8 mouse cellular contexts compared by ENCODE assay signal in the genomic region with DNA sequence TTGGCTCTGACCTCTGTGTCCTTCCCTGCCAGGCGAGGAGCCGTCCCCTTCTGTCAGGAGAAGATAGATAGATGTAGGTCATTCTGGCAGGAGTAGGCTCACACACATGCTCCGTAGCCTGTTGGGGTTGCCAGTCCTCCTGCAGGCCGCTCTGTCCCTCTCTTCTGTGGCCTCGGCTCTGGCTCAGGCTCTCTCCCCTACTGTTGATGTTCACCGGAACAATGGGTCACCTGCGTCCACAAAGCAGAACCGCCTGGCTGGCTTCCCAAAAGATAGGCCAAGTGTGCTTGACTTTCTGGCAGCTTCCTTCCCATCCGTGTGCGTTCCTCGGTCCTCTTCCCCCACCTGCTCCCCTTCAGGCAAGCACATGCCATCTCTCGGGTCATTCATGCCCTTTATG. TPM values are rescaled to one million over a fixed set of nuclear protein-coding genes. Genes with fewer than 3 reads are reported as not detected.
DNase-seq lines count a peak whose midpoint lies in the region; ATAC-seq and TF ChIP-seq lines count a peak whose summit lies in the region.

No protein-coding gene starts in this region.

- no peaks in the 10 kb centered on the region for H3K9me3 ChIP-seq in kidney, embryonic 16.5 days (ENCODE audit: low read length)
- H3K9me3 ChIP-seq in heart, embryonic 13.5 days = no peaks in the 10 kb centered on the region
- H3K9me3 ChIP-seq in lung, embryonic 15.5 days = no peaks in the 10 kb centered on the region
- no peaks in the 10 kb centered on the region for H3K9me3 ChIP-seq in intestine, embryonic 15.5 days
- H3K9me3 ChIP-seq in midbrain, embryonic 11.5 days (ENCODE audit: control insufficient read depth, low read length) = no peaks in the 10 kb centered on the region
- H3K9me3 ChIP-seq in midbrain, embryonic 14.5 days (ENCODE audit: control insufficient read depth, low read length) = no peaks in the 10 kb centered on the region

- no peak for TF ChIP-seq POLR2A in brain, embryonic 14.5 days (IDR thresholded peaks at IDR 0.05; ENCODE audit: borderline replicate concordance, extremely low read depth, insufficient read depth, insufficient read length, poor library complexity, severe bottlenecking)

- H3K36me3 ChIP-seq in kidney, embryonic 16.5 days (ENCODE audit: insufficient read depth, low read length) = peaks cover 21% of the 10 kb centered on the region; the same call in 1 of the 2 replicates
- peaks cover 78% of the 10 kb centered on the region for H3K36me3 ChIP-seq in heart, embryonic 13.5 days
- peaks cover 39% of the 10 kb centered on the region for H3K36me3 ChIP-seq in lung, embryonic 15.5 days
- H3K36me3 ChIP-seq in intestine, embryonic 15.5 days = 0 out of 2 replicates have a peak, but pooled peaks cover 3% of the 10 kb centered on the region
- H3K36me3 ChIP-seq in midbrain, embryonic 11.5 days (ENCODE audit: control insufficient read depth, insufficient read depth, low read length) = no peaks in the 10 kb centered on the region
- H3K36me3 ChIP-seq in midbrain, embryonic 14.5 days (ENCODE audit: control insufficient read depth, insufficient read depth, low read length) = 0 out of 2 replicates have a peak, but pooled peaks cover 3% of the 10 kb centered on the region

- no peak for ATAC-seq in kidney, embryonic 16.5 days (ENCODE audit: low FRiP score, low TSS enrichment)
- no peak for ATAC-seq in heart, embryonic 13.5 days (ENCODE audit: extremely low read depth, insufficient number of reproducible peaks, low FRiP score, low TSS enrichment)
- ATAC-seq in lung, embryonic 15.5 days (ENCODE audit: borderline replicate concordance, extremely low read depth, low FRiP score, low TSS enrichment) = no peak
- no peak for ATAC-seq in intestine, embryonic 15.5 days
- no peak for ATAC-seq in midbrain, embryonic 11.5 days (ENCODE audit: low FRiP score)
- ATAC-seq in midbrain, embryonic 14.5 days (ENCODE audit: low FRiP score, low TSS enrichment) = no peak

- 0 out of 2 replicates have a peak, but pooled peaks cover 4% of the 10 kb centered on the region for H3K4me1 ChIP-seq in kidney, embryonic 16.5 days (ENCODE audit: insufficient read depth, low read length)
- H3K4me1 ChIP-seq in heart, embryonic 13.5 days = peaks cover 29% of the 10 kb centered on the region
- H3K4me1 ChIP-seq in lung, embryonic 15.5 days = peaks cover 21% of the 10 kb centered on the region
- no peaks in the 10 kb centered on the region for H3K4me1 ChIP-seq in intestine, embryonic 15.5 days (replicated peaks)
- H3K4me1 ChIP-seq in midbrain, embryonic 11.5 days (ENCODE audit: control insufficient read depth, insufficient read depth, low read length) = no peaks in the 10 kb centered on the region
- H3K4me1 ChIP-seq in midbrain, embryonic 14.5 days (ENCODE audit: control insufficient read depth, insufficient read depth, low read length) = no peaks in the 10 kb centered on the region

- no peak for TF ChIP-seq CTCF in brain, embryonic 14.5 days (IDR thresholded peaks at IDR 0.05; ENCODE audit: borderline replicate concordance, extremely low read depth, insufficient read depth, insufficient read length)

- H3K27me3 ChIP-seq in kidney, embryonic 16.5 days (ENCODE audit: insufficient read depth, low read length) = no peaks in the 10 kb centered on the region
- no peaks in the 10 kb centered on the region for H3K27me3 ChIP-seq in heart, embryonic 13.5 days (replicated peaks)
- no peaks in the 10 kb centered on the region for H3K27me3 ChIP-seq in lung, embryonic 15.5 days
- no peaks in the 10 kb centered on the region for H3K27me3 ChIP-seq in intestine, embryonic 15.5 days (replicated peaks)
- no peaks in the 10 kb centered on the region for H3K27me3 ChIP-seq in midbrain, embryonic 11.5 days (ENCODE audit: control insufficient read depth, insufficient read depth, low read length)
- H3K27me3 ChIP-seq in midbrain, embryonic 14.5 days (ENCODE audit: control insufficient read depth, insufficient read depth, low read length) = no peaks in the 10 kb centered on the region

- no peak overlapping the region for H3K9ac ChIP-seq in kidney, embryonic 16.5 days (replicated peaks; ENCODE audit: low read length)
- H3K9ac ChIP-seq in heart, embryonic 13.5 days = no peak overlapping the region
- no peak overlapping the region for H3K9ac ChIP-seq in lung, embryonic 15.5 days
- no peak overlapping the region for H3K9ac ChIP-seq in intestine, embryonic 15.5 days
- no peak overlapping the region for H3K9ac ChIP-seq in midbrain, embryonic 11.5 days (ENCODE audit: low read length)
- H3K9ac ChIP-seq in midbrain, embryonic 14.5 days (replicated peaks; ENCODE audit: low read length) = no peak overlapping the region

- H3K4me2 ChIP-seq in kidney, embryonic 16.5 days (replicated peaks; ENCODE audit: low read depth, low read length) = no peak overlapping the region
- no peak overlapping the region for H3K4me2 ChIP-seq in heart, embryonic 13.5 days
- no peak overlapping the region for H3K4me2 ChIP-seq in lung, embryonic 15.5 days
- H3K4me2 ChIP-seq in intestine, embryonic 15.5 days (replicated peaks) = no peak overlapping the region
- H3K4me2 ChIP-seq in midbrain, embryonic 11.5 days = no peak overlapping the region
- H3K4me2 ChIP-seq in midbrain, embryonic 14.5 days (ENCODE audit: low read length) = no peak overlapping the region

- WGBS in kidney, embryonic 16.5 days = 52% methylated on average over 12 of the region's 12 CpGs
- WGBS in heart, embryonic 13.5 days = 35% methylated on average over 12 of the region's 12 CpGs
- WGBS in lung, embryonic 15.5 days = 51% methylated on average over 12 of the region's 12 CpGs
- 77% methylated on average over 12 of the region's 12 CpGs for WGBS in intestine, embryonic 15.5 days
- WGBS in midbrain, embryonic 11.5 days = 88% methylated on average over 12 of the region's 12 CpGs
- 85% methylated on average over 12 of the region's 12 CpGs for WGBS in midbrain, embryonic 14.5 days

- no peak overlapping the region for H3K27ac ChIP-seq in kidney, embryonic 16.5 days (ENCODE audit: low read length)
- peak overlapping the region; percentile 40 for H3K27ac ChIP-seq in heart, embryonic 13.5 days (replicated peaks)
- H3K27ac ChIP-seq in lung, embryonic 15.5 days = peak overlapping the region; percentile 6; the same call in 1 of the 2 replicates
- no peak overlapping the region for H3K27ac ChIP-seq in intestine, embryonic 15.5 days
- H3K27ac ChIP-seq in midbrain, embryonic 11.5 days (ENCODE audit: low read depth, low read length) = no peak overlapping the region
- H3K27ac ChIP-seq in midbrain, embryonic 14.5 days (replicated peaks; ENCODE audit: low read depth, low read length) = no peak overlapping the region

- H3K4me3 ChIP-seq in kidney, embryonic 16.5 days (ENCODE audit: low read length) = no peak overlapping the region
- H3K4me3 ChIP-seq in heart, embryonic 13.5 days = no peak overlapping the region
- no peak overlapping the region for H3K4me3 ChIP-seq in lung, embryonic 15.5 days
- no peak overlapping the region for H3K4me3 ChIP-seq in intestine, embryonic 15.5 days (replicated peaks)
- no peak overlapping the region for H3K4me3 ChIP-seq in midbrain, embryonic 11.5 days (ENCODE audit: low read depth, low read length)
- no peak overlapping the region for H3K4me3 ChIP-seq in midbrain, embryonic 14.5 days (replicated peaks; ENCODE audit: low read depth, low read length)

- DNase-seq in kidney, adult 11 months = peak; percentile 8
- peak; percentile 41 for DNase-seq in brain, embryonic 14.5 days (ENCODE audit: low read depth)
- no peak for DNase-seq in midbrain, embryonic 11.5 days (ENCODE audit: low spot score, missing footprints)
- DNase-seq in midbrain, embryonic 14.5 days = no peak

RNA-seq across cellular contexts. Expression of a gene that starts 56.0 kb away (rescaled TPM):
- 21.8 and 22.7 TPM in 2 replicates for polyA plus RNA-seq in kidney, embryonic 16.5 days (2015; fragmentation: Nextera tagmentation; extraction: Ambion mirVana)
- polyA plus RNA-seq in brain, embryonic 14.5 days (2012; rRNA removed) = 10.6 and 13.2 TPM in 2 replicates
- 21.7 and 21.8 TPM in 2 replicates for polyA plus RNA-seq in heart, embryonic 13.5 days (2015; fragmentation: Nextera tagmentation; extraction: Ambion mirVana)
- polyA plus RNA-seq in lung, embryonic 15.5 days (2015; fragmentation: Nextera tagmentation; extraction: Ambion mirVana) = 33.5 and 34.9 TPM in 2 replicates
- polyA plus RNA-seq in intestine, embryonic 15.5 days (2015; fragmentation: Nextera tagmentation; extraction: Ambion mirVana) = 14.1 and 14.4 TPM in 2 replicates
- 15.9 and 20.1 TPM in 2 replicates for polyA plus RNA-seq in midbrain, embryonic 11.5 days (2014; fragmentation: Nextera tagmentation; extraction: Ambion mirVana)
- 5.9 and 11.0 TPM in 2 replicates for polyA plus RNA-seq in midbrain, embryonic 14.5 days (2014; fragmentation: Nextera tagmentation; extraction: Ambion mirVana)

RNA-seq across cellular contexts. Expression of a gene that starts 56.3 kb away (rescaled TPM):
- polyA plus RNA-seq in kidney, embryonic 16.5 days (2015; fragmentation: Nextera tagmentation; extraction: Ambion mirVana) = 231 and 240 TPM in 2 replicates
- 112 and 132 TPM in 2 replicates for polyA plus RNA-seq in brain, embryonic 14.5 days (2012; rRNA removed)
- polyA plus RNA-seq in heart, embryonic 13.5 days (2015; fragmentation: Nextera tagmentation; extraction: Ambion mirVana) = 181 and 194 TPM in 2 replicates
- 232 and 240 TPM in 2 replicates for polyA plus RNA-seq in lung, embryonic 15.5 days (2015; fragmentation: Nextera tagmentation; extraction: Ambion mirVana)
- polyA plus RNA-seq in intestine, embryonic 15.5 days (2015; fragmentation: Nextera tagmentation; extraction: Ambion mirVana) = 192 and 223 TPM in 2 replicates
- 275 and 291 TPM in 2 replicates for polyA plus RNA-seq in midbrain, embryonic 11.5 days (2014; fragmentation: Nextera tagmentation; extraction: Ambion mirVana)
- 217 and 257 TPM in 2 replicates for polyA plus RNA-seq in midbrain, embryonic 14.5 days (2014; fragmentation: Nextera tagmentation; extraction: Ambion mirVana)

Comparison
In these comparisons a context has a peak if more than half of its experiments do, and no peak if none do; other contexts are left out.
1. DNase-seq: peak in kidney, adult 11 months (single experiment) and brain, embryonic 14.5 days (single experiment); none in midbrain, embryonic 11.5 days (single experiment) and midbrain, embryonic 14.5 days (single experiment).
2. H3K27ac ChIP-seq: peak in heart, embryonic 13.5 days (single experiment) and lung, embryonic 15.5 days (single experiment); none in kidney, embryonic 16.5 days (single experiment), intestine, embryonic 15.5 days (single experiment), midbrain, embryonic 11.5 days (single experiment) and midbrain, embryonic 14.5 days (single experiment).